Mouse (Mus musculus): Measurements from ENCODE around the gene Stk11ip. TPM values are rescaled to one million over a fixed set of nuclear protein-coding genes. Genes with fewer than 3 reads are reported as not detected.

Gene Stk11ip
- total RNA-seq, 2 experiments from 2014 or later = 14.2 to 15.2 TPM

DNA sequence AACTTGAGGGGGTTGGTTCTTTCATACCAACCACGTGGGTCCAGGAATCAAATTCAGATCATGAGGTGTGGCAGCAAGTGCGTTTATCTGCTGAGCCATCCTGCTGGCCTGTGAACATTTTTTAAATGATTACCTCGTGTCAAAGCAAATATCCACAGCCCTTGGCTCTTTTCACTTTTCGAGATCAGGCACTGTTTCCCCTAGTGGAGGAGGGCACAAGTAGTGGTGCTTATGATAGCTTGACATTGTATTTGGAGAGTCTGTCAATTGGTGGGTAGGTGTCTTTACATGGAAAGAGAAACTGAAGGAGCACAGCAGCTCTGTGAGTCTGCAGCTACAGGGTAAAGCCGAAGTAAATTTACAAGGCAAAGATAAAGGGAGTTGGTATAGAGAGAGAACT, 43.6 kb downstream of the Stk11ip start:
- no peak for DNase-seq (ENCODE audit: low spot score in 2 of 2)

DNA sequence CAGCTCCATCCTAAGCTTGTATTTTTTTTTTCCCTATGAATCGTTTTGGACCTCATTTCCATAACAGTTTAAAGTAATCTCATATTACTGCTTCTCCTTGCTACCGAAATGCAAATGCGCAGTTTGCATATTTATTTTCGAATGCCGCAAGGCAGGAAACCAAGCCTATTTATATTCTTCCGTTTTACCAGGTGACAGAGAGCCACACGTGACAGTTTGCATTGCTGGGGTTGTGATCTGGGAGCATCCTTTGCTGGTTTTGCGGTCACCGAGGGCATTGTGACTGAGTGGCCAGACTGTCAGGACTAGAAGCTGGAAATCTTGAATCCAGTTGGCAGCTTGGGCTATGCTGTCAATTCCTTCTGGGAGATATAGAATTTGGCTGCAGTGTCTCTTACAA, 44.3 kb downstream of the Stk11ip start:
- no peak for DNase-seq (ENCODE audit: low spot score in 2 of 2)

DNA sequence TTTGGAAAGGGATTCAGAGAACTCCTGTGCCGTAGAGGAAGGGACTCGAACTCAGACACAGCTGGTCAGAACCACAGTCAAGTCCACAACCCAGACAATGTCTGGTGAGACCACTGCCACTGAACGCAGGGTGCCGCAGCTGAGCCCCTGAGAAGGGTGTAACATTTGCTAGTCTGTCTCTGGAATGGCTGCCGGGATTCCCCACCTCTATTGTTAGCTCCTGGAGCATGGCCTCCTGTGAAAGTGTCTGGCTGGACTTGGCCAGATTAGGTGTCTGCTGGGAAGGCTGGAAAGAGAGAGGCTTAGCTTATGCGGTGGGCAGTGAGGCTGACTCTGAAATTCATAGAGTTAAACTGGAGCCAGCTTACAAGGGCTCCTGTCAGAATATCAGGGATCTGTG, 49.1 kb downstream of the Stk11ip start:
- no peak for DNase-seq (ENCODE audit: low spot score in 2 of 2)

DNA sequence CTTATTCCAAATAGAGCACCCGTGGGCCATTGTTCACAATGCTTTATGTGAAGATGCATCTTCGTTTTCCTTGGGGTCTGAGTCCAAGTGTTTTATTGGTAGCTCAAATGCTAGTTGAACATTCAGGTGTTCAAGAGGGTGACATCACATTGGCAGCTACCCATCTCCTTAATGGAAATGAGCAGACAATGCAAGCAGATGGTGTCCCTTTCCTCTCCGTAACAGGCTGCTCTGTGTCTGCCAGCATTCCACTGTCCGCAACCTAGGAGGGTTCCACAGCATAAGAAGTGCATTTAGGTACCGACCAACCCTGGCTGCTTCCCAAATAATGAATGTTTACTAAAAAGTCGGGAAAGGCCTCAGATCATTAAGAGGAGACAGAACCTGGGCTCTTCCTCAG, 51.4 kb downstream of the Stk11ip start:
- DNase-seq (ENCODE audit: low spot score in 2 of 2) = no peak

DNA sequence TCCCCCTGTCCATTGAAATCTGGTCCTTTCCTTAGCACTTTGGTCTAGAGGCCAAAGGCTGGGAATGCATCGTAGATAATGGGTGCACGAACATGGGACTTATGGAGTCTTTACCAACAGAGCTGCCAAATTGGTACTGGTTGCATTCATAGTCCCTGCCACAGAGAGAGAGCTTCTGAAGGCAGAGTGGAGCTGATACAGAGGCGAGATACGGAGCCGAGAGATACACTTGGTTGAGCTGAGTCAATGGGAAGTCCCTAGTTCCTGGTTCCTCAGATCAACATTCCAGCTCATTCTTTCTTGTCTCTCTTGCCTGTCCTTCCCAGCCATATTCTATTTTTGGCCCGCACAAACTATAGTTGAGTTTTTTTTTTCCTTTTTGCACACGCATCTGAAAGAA, 52.4 kb downstream of the Stk11ip start:
- DNase-seq (ENCODE audit: low spot score in 2 of 2) = no peak

DNA sequence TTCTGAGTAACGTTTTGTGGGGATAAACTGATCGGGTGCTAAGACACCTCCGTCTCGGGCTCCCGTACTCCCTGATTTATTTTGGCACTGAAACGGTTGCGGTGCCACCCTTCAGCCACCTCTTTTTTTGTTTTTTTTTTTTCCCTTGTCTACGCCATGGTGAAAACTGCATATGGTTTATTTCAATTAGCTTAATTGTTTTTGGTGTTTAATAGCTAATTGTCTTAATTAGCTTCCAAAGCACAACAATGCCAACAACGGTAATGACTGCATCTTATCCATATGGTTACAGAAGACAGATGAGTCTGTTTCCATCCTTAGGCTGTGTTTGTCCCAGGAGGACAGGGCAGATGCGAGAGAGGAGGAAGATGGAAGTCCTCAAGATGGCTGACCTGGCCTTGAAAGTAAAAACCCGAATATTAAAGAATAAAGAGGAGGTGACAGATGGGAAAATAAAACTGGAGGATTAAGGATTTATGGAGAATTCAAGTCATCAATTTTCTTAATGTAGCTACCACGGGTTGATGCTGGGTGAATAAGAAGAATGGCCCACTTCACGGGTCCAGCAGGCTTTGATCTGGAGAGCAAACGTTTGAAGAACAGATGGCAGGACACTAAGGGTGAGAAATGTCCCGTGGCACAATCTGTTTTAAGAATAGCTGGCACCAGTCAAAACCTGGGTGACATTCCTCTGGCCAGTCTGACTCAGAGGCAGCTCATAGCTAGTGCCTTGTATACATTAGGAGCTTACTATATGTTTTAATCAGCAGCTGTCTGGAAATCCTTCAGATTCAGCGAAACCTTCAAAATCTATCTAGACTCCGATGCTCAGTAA, 53.4 kb downstream of the Stk11ip start:
- DNase-seq (ENCODE audit: low spot score in 2 of 2) = no peak

DNA sequence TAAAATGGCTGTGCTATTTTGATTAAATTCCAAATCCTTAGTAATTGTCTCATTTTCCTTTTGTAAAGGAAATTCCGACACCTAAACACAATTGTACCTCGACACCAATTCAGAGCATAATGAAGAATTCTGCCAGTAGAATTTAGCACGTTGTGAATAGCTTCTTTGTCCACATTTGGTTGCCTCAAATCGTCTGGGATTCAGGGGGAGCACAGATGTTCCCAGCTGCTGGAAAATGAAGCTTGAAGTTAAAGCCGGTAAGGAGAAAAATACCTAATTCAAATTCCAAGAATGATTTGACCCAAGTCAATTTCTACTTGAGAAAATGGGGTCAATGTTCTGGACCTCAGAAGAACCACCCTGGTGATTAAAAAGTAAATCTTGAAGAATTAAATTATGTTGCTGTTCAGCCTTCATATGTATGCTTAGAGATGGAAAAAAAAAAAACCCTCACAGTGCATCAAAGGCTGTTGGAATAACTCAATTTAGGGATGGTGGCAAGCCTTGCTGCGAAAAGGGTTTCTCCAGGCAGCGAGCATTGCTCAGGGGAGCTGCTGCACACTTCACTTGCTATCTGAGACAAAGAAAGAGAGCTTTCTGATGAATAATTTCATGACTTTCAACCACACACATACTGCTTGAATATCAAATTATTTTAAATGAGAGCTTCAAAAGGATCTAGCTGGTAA, 60.8 kb downstream of the Stk11ip start:
- no peak for DNase-seq (ENCODE audit: low spot score in 2 of 2)

DNA sequence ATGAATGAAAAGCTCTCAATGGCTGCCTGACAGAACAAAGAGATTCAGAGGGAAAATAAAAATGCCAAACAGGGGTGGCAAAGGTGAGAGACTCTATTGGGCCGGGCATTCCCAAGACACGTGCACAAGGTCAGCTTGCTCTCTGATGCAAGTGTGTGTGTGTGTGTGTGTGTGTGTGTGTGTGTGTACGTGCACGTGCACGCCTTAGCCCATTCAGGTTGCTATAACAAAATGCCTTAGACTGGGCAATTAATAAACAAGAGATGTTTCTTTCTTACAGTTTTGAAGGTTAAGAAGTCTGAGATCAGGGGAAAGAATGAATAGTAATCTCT, 61.3 kb downstream of the Stk11ip start:
- DNase-seq (ENCODE audit: low spot score in 2 of 2) = no peak

DNA sequence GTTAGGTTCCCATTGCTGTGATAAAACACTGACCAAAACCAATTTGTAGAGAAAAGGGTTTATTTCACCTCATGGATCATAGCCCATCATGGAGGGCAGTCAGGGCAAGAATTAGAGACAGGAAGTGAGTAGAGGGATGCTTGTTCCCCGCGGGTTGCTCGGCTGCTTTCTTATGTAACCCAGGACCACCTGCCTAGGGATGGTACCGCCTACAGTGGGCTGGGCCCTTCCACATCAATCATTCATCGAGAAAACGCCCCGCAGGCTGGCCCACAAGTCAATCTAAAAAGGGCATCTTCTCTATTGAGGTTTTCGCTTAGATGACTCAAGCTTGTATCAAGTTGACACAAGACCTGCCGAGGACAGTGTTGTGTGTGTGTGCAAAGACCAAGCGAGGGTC, 61.7 kb downstream of the Stk11ip start:
- DNase-seq (ENCODE audit: low spot score in 2 of 2) = no peak

DNA sequence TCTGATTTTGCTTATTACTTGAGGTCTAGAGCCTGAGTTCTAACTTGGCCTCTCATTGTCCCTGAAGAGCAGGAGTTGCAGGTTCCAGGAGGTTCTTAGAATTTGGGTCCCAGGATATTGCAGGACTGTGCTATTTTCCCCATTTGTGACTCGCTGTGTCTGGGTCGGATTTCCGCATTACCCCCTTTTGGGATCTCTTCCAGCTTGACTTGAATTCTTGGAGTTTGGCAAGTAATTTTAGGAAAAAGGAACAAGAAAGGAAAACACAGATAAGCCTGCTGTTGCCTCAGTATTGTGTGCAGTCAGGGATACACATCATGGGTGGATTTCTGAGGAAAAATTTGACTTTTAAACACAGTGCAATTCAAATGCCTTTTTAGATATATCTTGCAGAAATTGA, 65.5 kb downstream of the Stk11ip start:
- no peak for DNase-seq (ENCODE audit: low spot score in 2 of 2)

Other genes with a start within 250 kb of the Stk11ip start
- not detected for gene Resp18, start 243.1 kb upstream of the Stk11ip start, total RNA-seq (2021)
- gene Dnpep, start 203.5 kb upstream of the Stk11ip start, total RNA-seq (2021) = 10 to 100 TPM; 65.0 to 70.5 TPM
- 1,000 to 10,000 TPM; 1,760 to 1,859 TPM for gene Des, start 161.2 kb upstream of the Stk11ip start, total RNA-seq (2021)
- 100 to 1,000 TPM; 156 to 170 TPM for gene Speg, start 146.2 kb upstream of the Stk11ip start, total RNA-seq (2021)
- gene Gmppa, start 85.6 kb upstream of the Stk11ip start, total RNA-seq (2021) = 10 to 100 TPM; 43.5 to 49.3 TPM
- gene Asic4, start 71.1 kb upstream of the Stk11ip start, total RNA-seq (2021) = under 1 TPM in 1 of 2 experiments, not detected in 1; 0.13 TPM
- 10 to 100 TPM; 47.6 to 51.6 TPM for gene Chpf, start 42.2 kb upstream of the Stk11ip start, total RNA-seq (2021)
- gene Tmem198, start 42.0 kb upstream of the Stk11ip start, total RNA-seq (2021) = under 1 TPM; 0.78 to 0.93 TPM
- 100 to 1,000 TPM; 203 to 213 TPM for gene Obsl1, start 15.1 kb upstream of the Stk11ip start, total RNA-seq (2021)
- gene Inha, start 14.5 kb upstream of the Stk11ip start, total RNA-seq (2021) = 10 to 100 TPM; 13.4 to 15.1 TPM
- 10 to 100 TPM; 18.5 to 23.6 TPM for gene Slc4a3, start 24.7 kb downstream of the Stk11ip start, total RNA-seq (2021)

Measured in gastrocnemius, postnatal 4 days (tissue).